Mouse (Mus musculus) left cerebral cortex, postnatal 10 days (tissue): ENCODE results near the gene Gm2a. TPM values are rescaled to one million over a fixed set of nuclear protein-coding genes. Genes with fewer than 3 reads are reported as not detected.

ENCODE experiments used
- DNase-seq, 2 experiments: peaks; one replicate each; pipeline ENCODE4 v3.0.0; 2021 to 2022; ENCODE audit warnings: low spot score in 2 of 2, mixed read lengths in 1 of 2; ENCODE audit errors: extremely low spot score in 1 of 2
- intact Hi-C: fragments of 180-260 bp; cut with DNase I; formaldehyde crosslinking; loops from one replicate; pipeline ENCODE4 v1.15.1; 2025
- total RNA-seq, 2 experiments: library from RNA; stranded (reverse); gene quantifications; 2 replicates each; pipeline ENCODE4 v1.2.3; 2021

Gene Gm2a
- total RNA-seq, 2 experiments from 2014 or later, result 43.8 to 45.2 TPM

DNA sequence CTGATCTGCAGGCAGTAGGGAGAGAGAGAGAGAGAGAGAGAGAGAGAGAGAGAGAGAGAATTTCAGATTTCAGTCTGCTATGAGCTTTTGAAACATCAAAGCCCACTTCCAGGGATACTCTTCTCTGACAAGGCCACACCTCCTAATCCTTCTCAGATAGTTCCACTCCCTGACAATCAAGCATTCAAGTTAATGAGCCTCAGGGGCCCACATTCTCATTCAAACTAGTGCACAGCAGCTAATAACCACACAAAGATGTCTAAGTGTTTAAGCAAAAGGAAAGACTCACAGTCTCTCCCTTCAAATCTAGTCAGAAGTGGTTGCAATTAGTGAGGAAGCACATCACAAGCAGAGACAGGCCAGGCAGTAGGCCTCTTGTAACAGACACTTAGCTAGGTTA, 22.4 kb downstream of the Gm2a start:
- intact Hi-C loops, result no loop called here
- DNase-seq, result no peak

DNA sequence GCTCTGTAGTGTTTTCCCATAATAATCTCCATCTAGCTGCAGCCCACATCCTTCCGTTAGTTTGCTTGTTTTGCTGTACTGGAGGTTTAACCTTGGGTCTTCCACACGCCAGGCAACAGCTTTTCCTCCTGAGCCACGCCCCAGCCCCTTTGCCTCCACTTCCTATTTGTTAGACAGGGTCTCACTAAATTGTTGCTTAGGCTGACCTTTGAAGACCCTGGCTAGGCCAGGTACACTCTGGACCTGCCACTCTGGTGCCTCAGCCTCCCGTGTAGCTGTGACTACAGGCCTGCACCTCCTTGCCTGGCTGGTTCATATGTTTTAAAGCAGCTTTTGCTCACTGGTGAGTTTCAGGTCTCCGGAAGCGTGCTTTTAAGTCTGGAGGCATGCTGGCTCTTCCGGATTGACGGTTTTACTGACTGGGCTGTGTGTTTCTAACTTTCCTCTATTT, 22.9 kb downstream of the Gm2a start:
- intact Hi-C loops, result no loop called here
- peak in 1 of 2 experiments; percentile 32 for DNase-seq

DNA sequence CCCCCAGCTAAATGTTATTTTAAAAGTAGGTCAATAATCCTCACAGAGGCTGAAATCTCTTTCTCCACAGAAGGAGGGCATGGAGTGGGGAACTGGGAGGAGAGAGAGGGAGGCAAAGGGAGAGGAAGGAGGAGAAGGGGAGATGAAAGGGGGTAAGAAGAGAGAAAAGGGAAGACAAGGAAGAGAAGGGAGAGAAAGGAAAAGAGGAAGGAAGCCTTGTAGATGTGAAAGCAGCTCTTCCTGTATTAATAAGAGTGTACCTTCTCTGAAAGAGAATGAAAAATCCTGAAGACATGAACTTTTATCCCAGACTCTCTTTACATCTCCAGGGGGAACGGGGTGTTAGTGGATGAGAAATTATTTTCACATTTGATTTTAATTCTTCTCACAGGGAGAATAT, 23.5 kb downstream of the Gm2a start:
- intact Hi-C loops, result no loop called here
- DNase-seq, result no peak

DNA sequence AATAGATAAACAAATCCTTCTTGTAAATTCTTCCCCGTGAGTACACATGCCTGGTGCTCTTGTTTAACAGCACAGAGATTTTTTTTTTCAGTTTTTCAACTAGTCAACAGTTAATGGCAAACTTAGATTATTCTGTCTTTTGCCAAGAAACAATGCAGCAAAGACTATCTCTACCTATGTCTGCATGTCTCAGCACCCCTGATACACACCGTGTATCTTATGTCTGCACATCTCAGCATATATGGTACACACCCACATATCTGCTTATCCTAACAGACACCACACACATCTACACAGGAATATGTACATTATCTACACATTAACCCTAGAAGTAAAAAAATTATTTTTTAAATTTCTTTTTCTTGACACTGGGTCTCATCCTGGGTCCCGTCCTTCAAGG, 28.7 kb downstream of the Gm2a start:
- no peak for DNase-seq
- intact Hi-C loops, result no loop called here

DNA sequence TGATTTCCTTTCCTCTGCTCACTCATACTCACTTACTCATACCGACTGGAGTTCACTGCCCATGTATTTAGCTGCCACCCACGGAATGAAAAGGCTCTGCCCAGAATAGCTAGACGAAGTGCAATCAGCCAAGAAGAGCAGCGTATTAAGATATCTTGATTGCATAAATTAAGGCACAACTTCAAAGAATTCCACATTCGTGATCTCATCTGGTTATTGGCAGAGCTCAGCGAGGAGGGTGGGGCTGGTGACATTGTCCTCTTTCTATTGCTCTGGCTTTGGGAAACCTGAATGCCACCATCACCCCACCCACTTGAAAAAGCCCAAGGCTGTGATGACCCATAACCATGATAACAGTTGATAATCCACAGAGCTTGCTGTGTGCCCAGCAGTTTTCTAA, 30.0 kb downstream of the Gm2a start:
- intact Hi-C loops, result no loop called here
- no peak for DNase-seq

DNA sequence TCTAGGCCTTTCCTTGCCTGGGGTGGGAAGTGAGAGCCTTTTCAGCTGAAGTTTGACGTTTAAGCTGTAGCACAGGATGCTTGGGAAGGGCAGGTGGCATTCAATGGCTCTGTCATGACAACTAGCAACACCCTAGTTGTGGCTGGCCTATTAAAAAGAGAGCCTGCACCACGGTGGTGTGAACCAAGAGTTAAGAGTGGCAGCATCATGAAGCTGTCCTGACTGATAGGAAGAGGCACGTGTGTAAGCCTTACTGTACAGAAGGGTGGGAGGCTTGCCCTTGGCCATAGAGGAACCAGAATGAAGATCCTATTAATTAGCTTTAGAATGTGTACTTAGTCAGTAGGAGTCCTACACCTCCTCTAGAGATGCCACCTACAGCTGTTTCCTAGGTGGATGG, 30.5 kb downstream of the Gm2a start:
- intact Hi-C loops, result no loop called here
- DNase-seq, result no peak

DNA sequence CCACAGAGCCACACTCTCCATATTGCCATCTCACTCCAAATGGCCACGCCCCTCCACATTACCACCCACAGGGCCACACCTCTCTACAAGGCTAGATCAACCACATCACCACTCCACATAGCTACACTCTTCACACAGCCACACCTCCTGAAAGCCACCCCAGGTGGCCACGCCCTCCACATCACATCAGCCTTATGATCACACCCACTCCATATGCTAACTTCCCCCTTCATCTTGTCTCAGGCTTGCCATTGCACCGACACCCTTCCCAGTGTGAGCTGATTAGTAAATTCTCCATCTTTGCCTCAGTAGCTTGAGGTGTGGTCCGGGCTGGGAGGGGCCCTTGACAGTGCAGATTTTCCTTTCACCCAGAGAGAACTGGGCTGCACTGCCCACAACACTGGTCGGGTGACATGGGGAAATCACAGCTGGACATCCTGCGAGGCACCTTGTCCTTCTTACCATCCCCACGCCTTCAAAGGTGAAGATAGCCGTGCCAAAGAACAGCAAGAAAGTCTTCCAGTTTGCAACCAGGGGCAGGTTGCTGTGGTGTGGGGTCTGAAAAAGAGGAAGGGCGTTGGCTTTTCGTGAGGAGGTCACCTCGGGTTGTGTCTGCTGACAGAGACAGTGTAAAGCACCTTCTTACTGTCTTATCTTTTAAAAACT, 33.3 kb downstream of the Gm2a start:
- intact Hi-C loops, result no loop called here
- no peak for DNase-seq

DNA sequence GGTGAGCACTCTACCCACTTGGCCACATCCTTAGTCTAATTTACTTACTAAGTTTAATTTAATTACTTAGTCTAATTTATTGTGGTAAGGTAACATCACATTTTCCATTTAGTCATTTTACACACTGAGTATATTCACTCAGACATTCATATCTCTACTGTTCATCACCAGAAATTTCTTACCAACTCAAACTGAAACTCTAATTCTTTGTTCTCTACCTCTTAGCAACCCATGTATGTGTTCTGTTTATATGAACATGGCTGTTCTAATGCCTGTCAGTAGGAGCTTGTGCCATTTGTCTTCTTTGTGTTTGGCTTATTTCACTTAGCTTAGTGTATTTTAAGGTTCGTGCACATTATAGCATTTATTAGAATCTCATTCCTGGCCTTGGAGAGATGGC, 34.0 kb downstream of the Gm2a start:
- no peak for DNase-seq
- intact Hi-C loops, result no loop called here

DNA sequence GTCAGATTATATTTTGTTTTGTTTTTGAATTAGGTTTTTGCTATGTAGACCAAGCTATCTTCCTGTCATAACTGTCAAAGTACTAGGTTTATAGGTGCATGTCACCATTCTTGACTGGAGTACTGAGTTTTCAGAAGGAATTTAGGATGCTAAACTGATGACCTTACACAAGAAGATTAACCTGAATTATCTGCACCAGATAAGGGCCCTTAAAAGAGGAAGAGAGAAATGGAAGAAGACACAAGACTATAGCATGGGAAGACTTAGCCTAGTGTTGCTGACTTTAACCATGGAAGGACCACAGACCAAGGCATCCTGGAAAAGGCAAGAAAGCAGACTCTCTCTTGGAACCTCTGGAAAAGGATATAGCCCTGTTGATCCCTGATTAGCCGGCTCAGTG, 35.3 kb downstream of the Gm2a start:
- DNase-seq, result no peak
- intact Hi-C loops, result no loop called here

DNA sequence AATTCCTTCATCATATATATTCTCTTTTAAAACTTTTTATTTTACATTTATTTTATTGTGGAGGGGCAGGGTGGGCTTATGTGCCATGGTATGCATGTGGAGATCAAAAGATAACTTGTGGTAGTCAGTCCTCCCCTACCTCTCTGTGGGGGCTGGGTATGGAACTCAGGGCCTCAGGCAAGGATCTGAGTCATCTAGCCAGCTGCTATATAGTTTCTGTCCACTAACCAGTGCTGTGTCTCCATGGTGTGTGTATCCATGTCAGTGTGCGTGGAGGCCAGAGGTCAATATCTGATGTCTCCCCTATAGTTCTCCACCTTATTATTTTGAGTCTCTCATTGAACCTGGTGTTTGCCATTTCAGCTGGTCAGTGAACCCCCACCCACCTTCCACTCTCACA, 36.5 kb downstream of the Gm2a start:
- DNase-seq, result no peak

DNA sequence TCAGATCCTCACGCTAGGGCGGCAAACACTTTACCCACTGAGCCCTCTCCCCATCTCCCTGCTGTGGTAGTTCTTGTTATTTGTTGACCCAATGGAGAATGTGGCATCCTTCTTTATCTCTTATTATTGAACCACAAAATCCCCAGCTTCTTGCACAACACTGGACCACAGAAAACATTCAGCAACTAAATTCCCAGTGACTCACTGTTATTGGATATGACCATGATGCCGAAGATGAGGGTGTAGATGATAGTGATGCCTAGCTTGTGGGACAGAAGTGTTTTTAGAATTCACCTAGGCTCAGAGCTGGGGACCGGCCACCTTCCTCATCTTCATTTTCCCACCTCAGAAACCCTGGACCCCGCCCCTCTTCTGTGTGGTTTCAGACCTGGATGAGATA, 37.0 kb downstream of the Gm2a start:
- no peak for DNase-seq
- intact Hi-C loops, result no loop called here

More for the DNA sequence above, 36.5 kb downstream of the Gm2a start:
- intact Hi-C loops, result no loop called here

DNA sequence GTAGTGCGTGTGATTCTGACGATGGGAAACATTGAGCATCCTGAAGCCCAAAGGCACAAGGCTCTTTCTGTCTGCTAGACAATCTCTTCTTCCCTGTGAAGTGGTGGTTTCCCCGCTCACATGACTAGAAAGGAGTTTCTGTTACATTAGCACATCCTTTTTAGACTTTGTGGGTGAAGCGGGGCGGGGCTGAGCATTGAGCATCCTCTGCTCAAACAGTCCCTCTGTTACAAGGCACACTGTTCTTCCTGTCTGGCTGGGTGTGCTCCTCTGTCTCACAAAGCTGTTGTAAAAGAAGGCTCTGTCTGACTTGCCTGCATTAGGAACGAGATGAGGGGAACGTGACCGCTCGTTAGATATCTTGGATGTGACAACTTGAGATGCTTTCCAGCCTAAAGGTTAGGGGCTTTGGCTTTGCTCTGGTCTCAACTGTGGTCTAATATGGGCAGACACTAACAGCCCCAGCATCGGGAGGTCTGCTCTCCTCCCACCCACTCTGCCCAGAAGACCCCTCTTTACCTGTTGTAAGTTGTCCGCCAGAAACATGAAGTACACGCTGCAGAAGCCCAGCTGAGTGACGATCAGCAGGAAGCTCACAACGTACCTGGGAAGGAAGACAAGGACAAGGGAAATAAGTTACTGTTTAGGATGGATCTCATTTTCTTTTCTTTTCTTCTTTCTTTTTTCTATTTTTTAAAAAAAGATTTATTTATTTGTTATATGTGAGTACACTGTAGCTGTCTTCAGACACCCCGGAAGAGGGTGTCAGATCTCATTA, 39.0 kb downstream of the Gm2a start:
- intact Hi-C loops, result no loop called here

DNA sequence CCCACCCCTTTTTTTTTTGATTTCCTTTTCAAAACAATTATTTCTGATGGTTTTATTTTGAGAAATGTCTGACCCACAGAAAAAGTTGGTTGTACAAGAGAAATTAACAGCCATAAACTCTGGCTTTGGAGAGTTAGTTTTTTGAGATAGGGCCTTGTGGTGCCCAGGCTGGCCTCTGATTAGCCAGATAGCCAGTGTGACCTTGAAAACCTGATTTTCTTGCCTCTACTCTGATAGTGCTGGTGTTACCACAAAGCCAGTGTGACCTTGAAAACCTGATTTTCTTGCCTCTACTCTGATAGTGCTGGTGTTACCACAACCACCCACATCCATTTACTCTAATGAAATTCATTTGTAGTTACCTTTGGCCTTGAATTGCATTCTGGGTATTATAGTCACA, 39.7 kb downstream of the Gm2a start:
- intact Hi-C loops, result no loop called here
- no peak for DNase-seq

More for the DNA sequence above, 39.0 kb downstream of the Gm2a start:
- no peak for DNase-seq

DNA sequence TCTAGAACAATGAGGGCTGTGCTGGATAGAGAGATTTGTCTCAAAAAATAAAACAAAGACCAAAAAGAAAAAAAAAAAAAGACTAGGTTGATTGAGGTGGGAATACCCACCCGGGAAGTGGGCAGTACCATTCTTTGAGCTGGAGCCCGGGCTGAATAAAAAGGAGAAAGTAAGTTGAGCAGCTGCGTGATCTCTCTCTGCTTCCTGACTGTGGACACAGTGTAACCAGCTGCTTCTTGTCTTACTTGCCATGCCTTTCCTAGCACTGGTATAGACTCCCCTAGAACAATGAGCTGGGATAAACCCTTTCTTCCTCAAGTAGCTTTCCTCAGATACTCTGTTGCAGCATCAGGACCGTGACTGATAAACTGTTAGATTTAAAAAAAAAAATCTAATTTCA, 43.6 kb downstream of the Gm2a start:
- intact Hi-C loops, result no loop called here
- no peak for DNase-seq

DNA sequence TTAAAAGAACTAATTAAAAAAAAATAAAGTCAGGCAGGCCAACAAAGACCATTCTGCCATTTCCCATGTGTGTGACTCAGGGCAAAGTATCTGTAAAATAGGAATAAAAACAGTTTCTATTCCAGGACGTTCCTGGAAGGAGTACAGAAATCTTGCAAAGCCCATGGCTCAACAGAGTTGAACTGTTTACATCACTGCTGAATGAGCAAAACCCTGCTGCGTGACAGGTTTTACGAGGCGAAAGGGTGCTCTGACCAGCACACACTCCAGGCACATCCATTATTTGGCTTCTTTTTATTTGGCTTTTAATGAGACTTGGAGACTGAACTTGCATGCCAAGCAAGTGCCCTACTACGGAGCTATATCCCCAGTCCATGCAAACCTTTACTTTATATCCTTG, 46.1 kb downstream of the Gm2a start:
- no peak for DNase-seq
- intact Hi-C loops, result no loop called here

DNA sequence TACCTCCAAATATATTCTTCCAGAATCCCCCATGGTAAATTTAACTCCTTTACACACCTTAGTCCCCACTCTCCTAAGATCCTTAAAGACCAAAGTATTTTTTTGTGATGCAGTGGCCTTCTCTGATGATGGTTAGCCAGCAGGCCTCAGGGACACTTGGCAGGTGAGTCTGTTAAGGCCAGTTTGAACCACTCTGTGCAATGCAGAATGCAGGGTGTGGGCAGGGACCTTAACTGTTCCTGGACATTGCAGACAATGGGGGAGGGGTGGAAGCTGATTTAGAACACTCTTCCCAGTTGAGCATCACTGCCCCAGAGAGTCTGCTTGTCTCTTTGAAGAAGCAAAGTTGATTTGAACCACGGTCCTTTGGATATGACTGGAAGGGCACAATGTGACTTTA, 48.9 kb downstream of the Gm2a start:
- DNase-seq, result no peak
- intact Hi-C loops, result no loop called here

DNA sequence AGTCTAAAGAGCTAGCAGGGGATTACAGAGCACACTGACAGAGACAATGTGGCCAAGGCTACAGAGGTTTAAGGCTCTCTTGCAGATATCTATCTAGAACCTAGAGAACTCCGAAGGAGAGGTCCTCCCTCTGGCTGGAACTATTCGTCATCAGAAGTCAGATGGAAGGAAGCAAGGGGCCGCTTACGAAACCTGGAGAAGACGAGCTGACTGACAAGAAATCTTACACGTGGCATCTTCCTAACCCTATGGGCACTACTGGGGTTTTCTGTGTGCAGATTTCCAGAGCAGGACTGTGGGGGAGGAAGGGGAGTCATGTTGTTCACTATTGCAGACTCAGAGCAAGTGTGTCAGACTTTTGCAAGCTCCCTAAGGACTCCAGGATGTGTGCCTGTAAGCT, 49.5 kb downstream of the Gm2a start:
- no peak for DNase-seq
- intact Hi-C loops, result no loop called here

DNA sequence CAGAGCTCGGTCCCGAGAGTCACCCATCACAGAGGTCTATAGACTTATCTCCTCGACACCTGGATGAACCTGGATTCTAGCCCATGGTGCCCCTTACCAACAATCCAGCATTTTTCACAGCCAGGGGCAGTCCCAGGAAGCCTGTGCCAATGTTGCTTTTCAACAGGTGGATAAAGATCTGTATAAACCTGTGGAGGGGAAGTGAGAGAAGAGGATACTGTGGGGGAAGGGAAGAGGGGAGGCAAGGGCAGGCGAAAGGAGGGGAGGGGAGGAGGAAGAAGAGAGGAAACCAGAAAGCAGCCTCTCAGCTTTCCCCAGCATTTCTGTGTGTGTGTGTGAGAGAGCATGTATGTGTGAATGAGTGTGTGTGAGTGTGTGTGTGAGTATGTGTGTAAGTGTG, 50.5 kb downstream of the Gm2a start:
- intact Hi-C loops, result no loop called here
- no peak for DNase-seq

DNA sequence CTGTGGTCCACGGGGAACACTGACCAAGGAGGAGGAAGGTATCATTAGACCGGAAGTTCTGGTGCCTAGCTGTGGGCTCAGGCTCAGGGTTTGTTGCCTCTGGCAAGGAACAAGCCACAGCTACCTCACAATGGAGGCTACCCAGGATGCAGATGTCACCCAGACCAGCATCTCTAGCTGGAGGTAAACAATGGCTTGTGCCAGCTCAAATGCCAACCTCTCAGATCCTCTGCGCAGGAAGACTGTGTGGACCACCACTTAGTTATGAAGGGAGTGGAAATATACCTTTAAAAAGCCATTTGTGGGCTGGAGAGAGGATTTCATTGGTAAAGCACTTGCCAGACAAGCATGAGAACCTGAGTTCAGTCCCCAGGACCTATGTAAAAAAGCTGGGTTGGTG, 53.7 kb downstream of the Gm2a start, which contains the start of gene Slc36a3:
Gene Slc36a3, minus strand, starts transcription at position 101 of the 400 bp plus-strand sequence.
- intact Hi-C loops, result no loop called here
- no peak for DNase-seq

DNA sequence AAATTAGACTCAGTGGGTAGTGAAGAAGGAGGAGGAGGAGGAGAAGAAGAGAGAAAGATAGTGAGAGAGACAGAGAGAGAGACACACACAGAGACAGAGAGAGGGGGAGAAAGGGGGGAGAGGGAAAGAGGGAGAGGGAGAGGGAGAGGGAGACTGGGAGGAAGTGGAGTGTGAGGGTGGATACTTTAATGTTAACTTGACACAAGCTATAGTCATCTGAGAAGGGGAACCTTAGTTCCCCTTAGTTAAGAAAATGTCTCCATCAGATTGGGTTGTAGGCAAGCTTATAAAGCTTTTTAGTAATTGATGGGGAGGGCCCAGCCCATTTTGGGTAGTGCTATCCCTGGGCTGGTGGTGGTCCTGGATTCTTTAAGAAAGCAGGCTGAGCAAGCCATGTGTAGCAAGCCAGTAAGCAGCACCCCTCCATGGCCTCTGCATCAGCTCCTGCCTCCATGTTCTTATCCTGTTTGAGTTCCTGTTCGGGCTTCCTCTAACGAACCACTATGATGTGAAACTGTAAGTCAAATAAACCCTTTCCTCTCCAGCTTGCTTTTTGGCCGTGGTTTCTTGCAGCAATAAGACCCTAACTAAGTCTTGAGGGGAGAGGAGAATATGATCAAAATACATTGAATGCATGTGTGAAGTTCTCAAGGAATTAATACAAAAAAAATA, 56.6 kb downstream of the Gm2a start:
- intact Hi-C loops, result loop anchor here (5.0 kb wide), 1 partner anchor 157 kb away; no protein-coding TSS in a partner anchor
- DNase-seq, result no peak
